Mouse (Mus musculus) liver (tissue): ENCODE measurements around the gene Ndufv3.

Source experiments
- DNase-seq: peaks from one replicate; pipeline ENCODE4 v3.0.0-alpha.2; 2020; ENCODE audit warnings: mixed read lengths

Ndufv3 gene

DNA sequence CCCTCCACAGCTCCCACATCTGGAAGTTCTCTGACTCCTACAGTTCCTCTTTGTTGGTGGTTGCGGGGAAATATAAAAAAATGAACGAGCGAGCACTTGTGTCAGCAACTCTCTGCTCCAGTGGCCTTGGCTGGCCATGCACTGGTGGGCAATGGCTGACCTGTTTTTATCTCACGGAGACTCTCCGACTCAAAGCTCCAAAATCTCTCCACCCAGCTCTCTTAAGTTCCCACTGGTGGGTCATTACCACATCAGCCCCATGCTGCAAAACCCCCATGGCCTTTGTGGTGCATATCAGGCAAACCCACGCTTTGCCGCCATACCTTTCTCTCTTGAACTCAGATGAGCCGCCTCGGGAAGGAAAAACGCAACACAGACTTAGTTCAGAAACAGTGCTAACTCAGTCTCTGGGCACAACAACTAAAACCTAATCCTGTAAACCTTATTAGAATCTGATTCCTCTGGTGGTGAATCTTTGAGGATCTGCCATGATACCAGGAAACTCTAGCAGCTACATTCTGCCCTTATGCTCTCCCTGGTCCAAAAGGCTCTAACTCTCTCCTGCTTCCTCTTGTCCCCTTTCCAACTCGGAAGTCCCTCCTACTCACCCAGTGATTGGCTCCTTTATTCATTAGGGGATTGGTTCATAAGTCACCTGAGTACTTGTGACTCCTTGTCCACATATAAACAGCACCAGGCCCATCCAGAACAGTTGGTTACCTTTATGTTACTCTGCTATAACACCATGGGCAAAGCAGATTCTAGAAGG lies 39.3 kb downstream of the Ndufv3 start:
- no peak for DNase-seq

- peak; percentile 56 for DNase-seq
Measured at GRCm38 (mm10) chr17:31563632-31564014, 43.7 kb downstream of the Ndufv3 start.

DNA sequence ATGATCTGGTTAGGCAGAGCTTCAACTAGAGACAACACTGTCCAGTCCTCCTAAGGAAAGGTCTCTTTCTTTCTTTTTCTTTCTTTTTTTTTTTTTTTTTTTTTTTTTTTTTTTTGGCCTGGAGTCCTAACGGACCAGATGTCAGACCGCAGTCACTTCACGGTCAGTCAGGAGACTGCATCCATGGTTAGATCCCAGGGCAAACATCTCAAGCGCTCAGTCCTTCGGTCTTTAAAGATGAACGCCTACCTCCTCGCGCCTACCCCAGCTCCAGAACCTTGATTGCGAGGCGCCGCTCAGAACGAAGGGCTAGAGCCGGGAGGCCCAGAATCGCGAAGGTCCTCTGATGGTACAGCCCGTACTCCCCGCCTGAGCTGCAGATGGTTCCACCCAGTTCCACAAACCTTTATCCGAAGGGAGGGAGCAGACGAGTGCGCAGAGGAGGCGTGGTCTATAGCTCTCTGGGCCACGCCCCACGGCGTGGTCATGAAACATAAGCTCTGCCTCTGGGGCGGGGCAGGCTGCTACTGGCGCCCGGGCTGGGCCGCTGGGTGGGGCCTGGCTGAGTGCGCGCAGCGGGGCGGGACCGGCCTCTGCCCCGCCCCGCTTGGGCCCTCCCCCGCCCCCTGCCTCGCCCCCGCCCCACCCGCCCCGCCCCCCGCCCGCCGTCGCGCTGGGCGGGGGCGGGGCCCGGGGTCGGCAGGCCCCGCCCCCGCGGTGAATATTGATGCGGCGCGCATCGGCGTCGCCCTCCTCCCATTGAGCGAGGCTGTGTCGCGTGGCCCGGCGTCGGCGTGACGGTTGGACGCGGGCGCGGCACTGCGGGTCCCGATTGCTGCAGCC lies 44.3 kb downstream of the Ndufv3 start, which contains the start of gene Pknox1:
TSS of gene Pknox1 (plus strand) at position 720 of the 843 bp plus-strand sequence.
- peak; percentile 100 for DNase-seq

DNA sequence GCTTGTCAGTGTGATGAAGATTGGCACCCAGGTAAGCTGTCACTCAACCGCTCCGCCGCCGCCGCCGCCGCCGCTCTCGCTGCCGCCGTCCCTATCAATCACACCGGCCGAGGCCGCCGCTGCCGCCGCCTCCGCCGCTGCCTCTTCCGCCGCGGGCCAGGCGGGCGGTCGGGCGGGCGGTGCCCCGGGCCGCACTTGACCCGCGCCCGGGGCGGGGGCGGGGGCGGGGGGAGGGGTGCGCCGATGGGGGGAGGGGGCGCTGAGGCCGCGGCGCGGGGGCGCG lies 44.9 kb downstream of the Ndufv3 start:
- no peak for DNase-seq

DNA sequence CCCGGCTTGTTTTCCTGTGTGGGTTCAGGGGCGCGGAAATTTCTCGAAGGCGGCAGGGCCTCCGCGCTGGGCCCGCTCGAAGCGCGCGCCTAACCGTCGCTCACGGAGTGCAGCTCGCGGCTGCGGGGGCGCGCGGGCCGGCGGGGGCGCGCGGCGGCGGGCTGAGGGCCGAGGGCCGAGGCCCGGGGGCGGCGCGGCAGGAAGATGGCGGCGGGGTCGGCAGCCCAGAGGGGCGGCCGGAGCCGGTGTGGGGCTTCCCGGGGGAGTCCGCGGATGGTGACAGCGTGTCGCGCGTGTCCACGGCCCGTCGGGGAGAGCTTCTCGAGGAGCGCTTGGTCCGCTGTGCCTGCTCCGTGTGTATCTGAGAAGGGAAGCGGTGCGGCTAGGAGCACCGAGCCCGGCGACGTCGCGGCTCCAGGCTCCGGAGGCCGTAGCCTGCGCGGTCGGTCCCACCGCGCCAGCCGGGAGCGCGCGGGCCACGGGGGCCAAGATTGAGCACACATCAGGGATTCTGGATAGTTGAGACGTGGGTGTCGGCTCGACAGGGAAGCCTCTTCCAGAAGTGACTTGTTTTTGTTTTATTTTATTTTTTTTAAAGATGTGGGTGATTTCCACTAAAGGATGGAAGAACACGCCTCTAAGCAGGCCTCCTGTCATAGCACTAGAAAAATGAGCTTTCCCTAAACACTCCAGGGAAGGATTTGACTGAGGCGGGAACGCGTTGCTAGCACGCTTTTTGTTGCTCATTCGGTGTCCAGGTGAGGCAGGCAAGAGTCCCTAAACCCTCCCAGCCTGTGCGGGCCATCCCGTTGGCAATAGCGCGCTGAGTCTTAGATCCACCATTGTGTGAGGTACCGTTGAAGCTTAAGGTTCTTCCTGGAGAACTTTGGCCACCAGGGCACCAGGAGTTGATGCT lies 45.5 kb downstream of the Ndufv3 start:
- peak; percentile 78 for DNase-seq

DNA sequence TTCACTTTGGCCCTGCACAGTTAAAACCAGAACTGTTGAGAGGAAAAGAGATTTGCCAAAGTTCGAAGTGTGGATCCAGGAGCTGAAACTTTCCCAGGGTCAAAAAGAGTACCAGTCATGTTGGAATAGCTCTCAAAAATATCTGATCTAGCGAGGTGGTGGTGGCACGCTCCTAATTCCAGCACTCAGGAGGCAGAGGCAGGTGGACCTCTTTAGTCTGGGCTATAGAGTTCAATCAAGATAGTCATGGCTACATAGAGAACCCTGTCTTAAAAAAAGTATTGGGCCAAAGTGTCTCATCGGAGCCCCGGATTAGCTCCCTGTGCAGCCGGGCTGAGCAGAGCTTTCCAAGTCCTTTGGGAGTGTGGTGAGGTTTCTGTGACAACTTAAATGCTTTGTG lies 46.4 kb downstream of the Ndufv3 start:
- DNase-seq = no peak

- no peak for DNase-seq
Measured at GRCm38 (mm10) chr17:31569756-31570155, 49.8 kb downstream of the Ndufv3 start.

DNA sequence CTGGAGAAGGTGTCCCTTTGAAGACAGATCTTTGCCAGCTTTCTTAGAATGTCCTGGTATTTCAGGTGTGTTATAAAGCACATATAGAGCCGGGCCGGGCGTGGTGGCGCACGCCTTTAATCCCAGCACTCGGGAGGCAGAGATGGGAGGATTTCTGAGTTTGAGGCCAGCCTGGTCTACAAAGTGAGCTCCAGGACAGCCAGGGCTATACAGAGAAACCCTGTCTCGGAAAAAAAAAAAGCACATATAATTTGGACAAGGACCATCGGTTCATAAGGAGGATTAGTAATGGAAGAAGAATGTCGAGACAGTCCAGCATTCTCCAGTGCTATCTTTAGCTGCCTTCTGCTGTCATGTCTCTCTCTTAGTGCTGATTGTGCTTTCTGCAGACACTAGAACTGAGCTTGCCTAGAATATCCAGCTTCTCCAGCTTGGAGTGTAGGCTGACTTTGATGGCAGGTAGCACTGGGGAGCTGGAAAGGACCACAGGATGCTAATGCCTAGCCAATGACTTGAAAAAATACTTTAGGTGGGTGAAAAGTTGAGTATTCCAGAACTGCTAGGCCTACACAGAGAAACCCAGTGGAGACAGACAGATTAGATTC lies 50.5 kb downstream of the Ndufv3 start:
- DNase-seq = peak; percentile 49

- no peak for DNase-seq
Measured at GRCm38 (mm10) chr17:31571689-31572088, 51.8 kb downstream of the Ndufv3 start.

GRCm38 (mm10) chr17:31574662-31575061 lies 54.7 kb downstream of the Ndufv3 start:
- no peak for DNase-seq

- no peak for DNase-seq
Measured at GRCm38 (mm10) chr17:31576394-31577175, 56.7 kb downstream of the Ndufv3 start.

GRCm38 (mm10) chr17:31580344-31580743 lies 60.4 kb downstream of the Ndufv3 start:
- no peak for DNase-seq
